In genomic region chr15:100057698-100058097, GRCm38 (mm10) we compare ENCODE assay signal across 23 mouse cellular contexts. TPM values are rescaled to one million over a fixed set of nuclear protein-coding genes. Genes with fewer than 3 reads are reported as not detected.
DNase-seq lines count a peak whose midpoint lies in the region; ATAC-seq and TF ChIP-seq lines count a peak whose summit lies in the region.
"Had no signal": no experiment of that assay in that cellular context is flagged by ENCODE, and none has a peak within 500 bp of the region (broad histone marks: within the 10 kb centered on the region; RNA-seq: fewer than 3 reads in every experiment).

No protein-coding gene starts in this region.

- no peaks in the 10 kb centered on the region for H3K36me3 ChIP-seq in liver, embryonic 11.5 days (ENCODE audit: control insufficient read depth, insufficient read depth, low read length)
- no peaks in the 10 kb centered on the region for H3K36me3 ChIP-seq in liver, embryonic 13.5 days
- H3K36me3 ChIP-seq: embryonic facial prominence, embryonic 15.5 days; heart, embryonic 12.5 days had no signal

- TF ChIP-seq CTCF in layer of hippocampus, adult 2 months (conservative IDR thresholded peaks at IDR 0.05): no peak

- H3K4me2 ChIP-seq in liver, embryonic 11.5 days: 0 out of 2 replicates have a peak overlapping the region, but pooled peaks have one; percentile 3
- H3K4me2 ChIP-seq in liver, embryonic 13.5 days: 0 out of 2 replicates have a peak overlapping the region, but pooled peaks have one; percentile 8
- H3K4me2 ChIP-seq: embryonic facial prominence, embryonic 15.5 days; forebrain, embryonic 15.5 days; heart, embryonic 12.5 days; hindbrain, embryonic 14.5 days had no signal

- peaks cover 15% of the 10 kb centered on the region for H3K4me1 ChIP-seq in liver, embryonic 11.5 days (replicated peaks; ENCODE audit: control insufficient read depth, insufficient read depth, low read length)
- peaks cover 40% of the 10 kb centered on the region for H3K4me1 ChIP-seq in liver, embryonic 13.5 days (replicated peaks)
- H3K4me1 ChIP-seq: embryonic facial prominence, embryonic 15.5 days had no signal

- ATAC-seq in liver, embryonic 11.5 days (replicated peaks; ENCODE audit: low FRiP score): no peak; the same call in 1 of the 2 replicates
- ATAC-seq in liver, embryonic 13.5 days (ENCODE audit: low read depth): peak; percentile 19; the same call in 1 of the 2 replicates
- ATAC-seq: forebrain, embryonic 15.5 days had no signal

- no peaks in the 10 kb centered on the region for H3K27me3 ChIP-seq in liver, embryonic 11.5 days (replicated peaks; ENCODE audit: control insufficient read depth, insufficient read depth, low read length)
- H3K27me3 ChIP-seq in liver, embryonic 13.5 days: no peaks in the 10 kb centered on the region
- H3K27me3 ChIP-seq: CH12.LX; embryonic facial prominence, embryonic 15.5 days; forebrain, embryonic 15.5 days; heart, embryonic 12.5 days had no signal

- H3K27ac ChIP-seq in liver, embryonic 11.5 days (ENCODE audit: low read depth, low read length): no peak overlapping the region
- H3K27ac ChIP-seq in liver, embryonic 13.5 days: no peak overlapping the region
- no peak overlapping the region for H3K27ac ChIP-seq in layer of hippocampus, adult 2 months
- H3K27ac ChIP-seq: embryonic facial prominence, embryonic 15.5 days; forebrain, embryonic 10.5 days; forebrain, embryonic 15.5 days; heart, adult 2 months; hindbrain, embryonic 10.5 days; hindbrain, embryonic 14.5 days had no signal

- WGBS in liver, embryonic 11.5 days: 71% methylated on average over 3 of the region's 3 CpGs
- 68% methylated on average over 3 of the region's 3 CpGs for WGBS in liver, embryonic 13.5 days (ENCODE audit: insufficient replicate concordance)

- no peaks in the 10 kb centered on the region for H3K9me3 ChIP-seq in liver, embryonic 11.5 days (ENCODE audit: control insufficient read depth, low read length)
- H3K9me3 ChIP-seq in liver, embryonic 13.5 days (replicated peaks): no peaks in the 10 kb centered on the region
- H3K9me3 ChIP-seq: embryonic facial prominence, embryonic 15.5 days; forebrain, embryonic 10.5 days; forebrain, embryonic 15.5 days; heart, embryonic 12.5 days; hindbrain, embryonic 10.5 days had no signal

- H3K4me3 ChIP-seq in liver, embryonic 11.5 days (ENCODE audit: low read depth, low read length): no peak overlapping the region
- H3K4me3 ChIP-seq in liver, embryonic 13.5 days (replicated peaks): no peak overlapping the region
- no peak overlapping the region for H3K4me3 ChIP-seq in layer of hippocampus, adult 2 months
- H3K4me3 ChIP-seq: embryonic facial prominence, embryonic 15.5 days; erythroblast, embryonic 14.5 days; forebrain, embryonic 10.5 days; forebrain, embryonic 15.5 days; heart, adult 2 months; heart, embryonic 12.5 days; hindbrain, embryonic 10.5 days had no signal

- no peak for DNase-seq in liver, embryonic 11.5 days (ENCODE audit: low spot score)
- no peak for DNase-seq in liver
- peak; percentile 41 for DNase-seq in CD4-positive helper T cell, adult 2 months (ENCODE audit: low read depth, low spot score)
- no peak for DNase-seq in liver, embryonic 13.5 days
- DNase-seq in naive thymus-derived CD4-positive, alpha-beta T cell, adult 2 months (ENCODE audit: low read depth): peak; percentile 36
- no peak for DNase-seq in layer of hippocampus, adult 2 months (ENCODE audit: low spot score in 2 of 2)
- no peak for DNase-seq in yolk sac, embryonic 10.5 days (ENCODE audit: low spot score)
- no peak for DNase-seq in left cerebral cortex, adult 18-20 months (ENCODE audit: low spot score in 2 of 2)
- DNase-seq: adrenal gland, adult 2 months; adrenal gland, postnatal 25 days; cerebellum, adult 8-10 months; cerebellum, postnatal 14 days; embryo, embryonic 11 days; gastrocnemius, postnatal 14 days; heart, adult 2 months had no signal

- no peak overlapping the region for H3K9ac ChIP-seq in liver, embryonic 11.5 days (ENCODE audit: low read depth, low read length)
- H3K9ac ChIP-seq in liver, embryonic 13.5 days: no peak overlapping the region
- H3K9ac ChIP-seq: embryonic facial prominence, embryonic 15.5 days; forebrain, embryonic 15.5 days; heart, embryonic 12.5 days; hindbrain, embryonic 14.5 days had no signal

RNA-seq across cellular contexts. Expression of gene Dip2b, which starts 19.2 kb away (rescaled TPM):
- polyA plus RNA-seq in liver, embryonic 11.5 days (2014; fragmentation: Nextera tagmentation; extraction: Ambion mirVana): 10.0 and 10.4 TPM in 2 replicates
- 2.1 and 2.2 TPM in 2 replicates for polyA plus RNA-seq in liver, embryonic 13.5 days (2015; fragmentation: Nextera tagmentation; extraction: Ambion mirVana)
- 10 to 100 TPM; 47.7 to 51.3 TPM for total RNA-seq in layer of hippocampus, adult 2 months (2021)
- 10 to 100 TPM; 59.9 to 63.5 TPM for total RNA-seq in left cerebral cortex, adult 18-20 months (2021)

Comparison
In these comparisons a context has a peak if more than half of its experiments do, and no peak if none do; other contexts are left out.
1. DNase-seq: peak in CD4-positive helper T cell, adult 2 months (single experiment) and naive thymus-derived CD4-positive, alpha-beta T cell, adult 2 months (single experiment); none in liver, embryonic 11.5 days (single experiment), liver (single experiment), liver, embryonic 13.5 days (single experiment), layer of hippocampus, adult 2 months (0 of 2), yolk sac, embryonic 10.5 days (single experiment) and left cerebral cortex, adult 18-20 months (0 of 2).